Mouse (Mus musculus): ENCODE measurements around the gene Bmp2k. TPM values are rescaled to one million over a fixed set of nuclear protein-coding genes. Genes with fewer than 3 reads are reported as not detected.

Bmp2k gene
- total RNA-seq, 2 experiments from 2014 or later, result 14.3 to 16.1 TPM

Other genes starting within 250 kb of the Bmp2k start
- 10 to 100 TPM; 17.5 to 22.0 TPM for gene Anxa3, start 204.3 kb upstream of the Bmp2k start, total RNA-seq (2021)
- 10 to 100 TPM; 40.4 to 43.8 TPM for gene Paqr3, start 113.9 kb downstream of the Bmp2k start, total RNA-seq (2021)